Mouse (Mus musculus) G1E (cell line): ENCODE measurements around the gene Tmeff1.

ENCODE experiments used
- CTCF ChIP-seq: IDR thresholded peaks from 2 replicates; pipeline ENCODE4 v1.5.1; 2012; ENCODE audit warnings: low read depth, low read length, inconsistent platforms, mixed read lengths
- GATA1 ChIP-seq: IDR thresholded peaks from 2 replicates; pipeline ENCODE4 v1.6.1; 2012; ENCODE audit warnings: borderline replicate concordance, low read length, inconsistent platforms, mixed read lengths
- POLR2AphosphoS5 ChIP-seq: IDR thresholded peaks from 2 replicates; pipeline ENCODE4 v1.6.1; 2012; ENCODE audit warnings: low read depth, low read length, inconsistent platforms; ENCODE audit not compliant: insufficient replicate concordance
- TAL1 ChIP-seq: conservative IDR thresholded peaks from 2 replicates; pipeline ENCODE4 v1.6.1; 2012; ENCODE audit warnings: low read depth, low read length, inconsistent platforms, mixed read lengths

GRCm38 (mm10) chr4:48559652-48560051 is 25.3 kb upstream of the Tmeff1 start:
- TF ChIP-seq CTCF = no peak
- no peak for TF ChIP-seq POLR2AphosphoS5
- TF ChIP-seq TAL1 = no peak
- no peak for TF ChIP-seq GATA1
